Mouse (Mus musculus) left cerebral cortex, adult 8-10 months (tissue): Measurements from ENCODE around the gene Actg1. TPM values are rescaled to one million over a fixed set of nuclear protein-coding genes. Genes with fewer than 3 reads are reported as not detected.

ENCODE experiments used
- DNase-seq, 2 experiments: peaks; one replicate each; pipeline ENCODE4 v3.0.0; 2022; ENCODE audit warnings: low spot score in 2 of 2
- total RNA-seq, 4 experiments: library from RNA; stranded (reverse); gene quantifications; 2 replicates each; pipeline ENCODE4 v1.2.4; 2022

Gene Actg1
- total RNA-seq, 4 experiments from 2014 or later, result 1,267 to 1,347 (median 1,329) TPM

DNA sequence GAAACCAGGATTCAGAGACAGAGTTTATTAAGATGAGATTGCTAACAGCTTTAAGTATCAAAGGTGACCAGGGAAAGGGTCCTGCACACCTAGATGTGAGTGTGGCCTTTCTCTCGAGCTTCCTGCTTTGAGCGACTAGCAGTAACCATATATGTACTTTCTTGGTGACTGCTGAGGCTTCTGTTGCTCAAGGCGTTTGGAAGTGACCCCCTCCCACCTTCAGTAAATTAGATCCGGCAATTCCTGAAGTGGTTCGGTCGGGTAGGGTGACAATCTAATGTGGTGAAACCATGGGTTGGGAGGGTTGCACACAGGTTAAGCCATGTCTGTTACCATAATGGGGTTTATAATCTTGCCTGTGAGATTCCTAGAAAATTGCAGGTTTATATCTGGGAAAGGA is 36.3 kb downstream of the Actg1 start:
- DNase-seq, result peak in 1 of 2 experiments; percentile 4

DNA sequence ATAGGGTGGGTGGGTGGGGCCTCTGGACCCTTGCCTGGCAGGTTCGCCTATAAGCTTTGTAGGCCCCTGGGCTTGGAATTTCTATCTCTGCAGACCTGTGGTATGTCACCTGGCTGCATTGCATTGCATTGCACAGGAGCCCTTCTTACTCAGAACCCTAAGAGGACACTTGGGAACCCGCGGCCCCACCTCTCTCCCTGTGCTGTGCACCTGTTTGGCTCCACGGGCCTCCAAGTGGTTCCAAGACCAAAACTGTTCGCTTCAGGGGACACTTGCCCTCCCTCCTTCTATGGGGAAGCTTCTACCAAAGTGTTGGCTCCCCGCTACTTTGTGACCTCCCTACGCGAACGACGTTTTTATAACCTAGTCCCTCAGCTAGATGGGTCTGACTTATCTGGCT is 36.8 kb downstream of the Actg1 start:
- peak in 1 of 2 experiments; percentile 15 for DNase-seq

DNA sequence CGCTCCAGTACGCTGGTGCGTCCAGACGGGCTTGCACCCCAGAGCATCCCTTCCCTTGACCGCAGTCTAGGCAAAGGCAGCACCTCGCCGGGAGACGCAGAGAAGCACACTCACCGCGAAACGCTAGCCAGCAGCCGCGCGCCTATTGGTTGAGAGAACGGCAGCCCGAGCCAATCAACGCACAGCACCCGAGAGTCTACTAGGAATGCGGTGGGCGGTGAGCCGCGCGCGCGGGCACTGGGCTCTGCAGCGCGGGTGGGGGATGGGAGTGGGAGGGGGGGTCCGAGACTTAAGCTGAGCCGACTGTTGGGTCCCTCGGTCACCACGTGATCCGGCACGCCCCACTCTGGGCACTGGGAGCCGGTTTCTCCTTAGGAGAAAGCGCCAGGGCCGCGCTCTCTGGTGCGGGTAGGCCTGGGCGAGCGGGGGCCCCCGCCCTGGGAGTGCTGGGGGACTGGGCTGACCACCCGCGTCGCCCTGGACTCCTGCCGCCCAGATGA is 37.5 kb downstream of the Actg1 start:
- DNase-seq, result peak; percentile 76 to 93

DNA sequence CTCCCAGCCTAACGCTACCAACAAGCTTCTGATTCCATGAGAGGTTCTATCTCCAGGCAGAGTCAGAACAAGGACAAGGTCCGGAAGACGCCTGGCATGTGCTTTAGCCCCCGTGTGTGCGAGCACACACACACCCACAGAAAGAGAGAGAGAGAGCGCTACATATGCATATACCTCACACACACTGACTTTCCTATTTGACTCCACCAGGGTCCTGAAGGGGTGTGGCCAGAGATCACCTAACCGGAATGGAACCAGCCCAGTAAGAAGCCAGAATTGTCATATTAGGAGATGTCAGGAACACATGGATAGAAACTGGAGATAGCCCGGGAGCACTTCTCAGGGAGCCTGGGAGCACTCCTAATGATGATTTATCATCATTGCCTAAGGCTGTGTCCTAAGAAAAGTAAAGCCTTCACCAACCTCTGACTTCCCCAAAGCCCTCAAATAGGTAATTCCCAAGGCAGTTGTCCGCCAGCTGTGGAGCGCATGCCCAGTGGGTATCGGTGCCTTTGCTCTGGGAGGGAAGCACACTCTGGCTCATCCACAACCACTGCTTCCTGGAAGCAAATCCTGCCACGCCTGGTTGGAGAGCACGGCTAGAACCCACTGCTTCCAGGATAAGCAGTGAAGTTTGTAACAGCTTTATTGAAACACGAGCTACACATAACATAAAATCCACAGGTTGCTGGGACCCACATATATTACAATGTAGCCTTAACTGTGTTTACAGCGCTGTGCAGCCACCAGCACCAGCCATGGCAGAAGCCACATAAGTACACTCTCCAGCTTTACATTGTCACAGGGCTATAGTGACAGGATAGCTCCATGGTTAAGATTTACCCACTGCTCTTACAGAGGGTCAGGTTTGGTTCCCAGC is 39.7 kb downstream of the Actg1 start:
- peak in 1 of 2 experiments; percentile 3 for DNase-seq

DNA sequence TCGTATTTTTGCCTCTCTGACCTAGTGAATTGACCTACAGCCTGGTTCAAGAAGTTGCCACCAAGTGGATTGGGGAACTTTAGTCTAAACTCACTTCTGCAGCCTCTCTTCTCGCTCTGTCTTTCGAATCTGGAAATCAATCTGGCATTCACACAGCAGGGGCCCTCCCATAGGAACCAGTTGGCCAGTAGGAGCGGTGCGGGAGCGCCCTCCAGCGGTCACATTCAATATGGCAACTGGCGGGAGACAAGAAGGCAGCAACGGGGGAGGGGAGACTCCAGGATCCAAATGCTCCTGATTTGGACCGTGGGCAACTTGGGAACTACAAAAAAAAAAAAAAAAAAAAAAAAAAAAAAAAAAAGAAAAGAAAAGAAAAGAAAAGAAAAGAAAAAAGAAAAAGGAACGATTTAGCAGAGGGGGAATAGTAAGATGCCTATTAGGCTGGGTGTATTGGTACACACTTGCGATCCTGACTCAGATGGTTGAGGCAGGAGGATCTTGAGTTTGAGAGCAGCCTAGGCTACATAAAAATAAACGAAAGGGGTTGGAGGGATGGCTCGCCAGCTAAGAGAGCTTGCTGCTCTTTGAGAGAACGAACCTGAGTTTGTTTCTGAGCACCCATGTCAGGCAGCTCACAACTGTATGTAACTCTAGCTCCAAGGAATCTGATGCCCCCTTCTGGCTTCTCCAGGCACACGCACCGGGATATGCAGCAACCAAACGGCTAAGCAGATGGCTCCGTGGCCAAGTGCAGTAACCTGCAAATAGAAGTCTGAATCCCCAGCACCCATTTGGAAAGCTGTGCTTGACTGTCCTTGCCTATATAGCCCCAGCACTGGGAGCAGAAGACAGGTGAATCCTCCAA is 40.5 kb downstream of the Actg1 start:
- DNase-seq, result peak; percentile 85 to 99

DNA sequence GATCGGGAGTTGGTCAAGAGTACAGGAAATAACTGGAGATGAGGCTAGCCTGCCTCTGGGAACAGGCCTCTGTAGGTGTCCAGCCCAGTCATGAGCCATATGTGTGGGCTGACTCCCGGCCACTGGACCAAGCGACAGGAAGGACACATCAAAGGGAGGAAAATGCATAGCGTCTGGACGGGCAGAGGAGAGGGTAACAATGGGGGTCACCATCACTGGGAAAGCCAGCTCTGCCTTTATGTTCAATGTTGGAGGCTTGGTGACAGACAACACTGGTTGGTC is 41.3 kb downstream of the Actg1 start:
- no peak for DNase-seq

DNA sequence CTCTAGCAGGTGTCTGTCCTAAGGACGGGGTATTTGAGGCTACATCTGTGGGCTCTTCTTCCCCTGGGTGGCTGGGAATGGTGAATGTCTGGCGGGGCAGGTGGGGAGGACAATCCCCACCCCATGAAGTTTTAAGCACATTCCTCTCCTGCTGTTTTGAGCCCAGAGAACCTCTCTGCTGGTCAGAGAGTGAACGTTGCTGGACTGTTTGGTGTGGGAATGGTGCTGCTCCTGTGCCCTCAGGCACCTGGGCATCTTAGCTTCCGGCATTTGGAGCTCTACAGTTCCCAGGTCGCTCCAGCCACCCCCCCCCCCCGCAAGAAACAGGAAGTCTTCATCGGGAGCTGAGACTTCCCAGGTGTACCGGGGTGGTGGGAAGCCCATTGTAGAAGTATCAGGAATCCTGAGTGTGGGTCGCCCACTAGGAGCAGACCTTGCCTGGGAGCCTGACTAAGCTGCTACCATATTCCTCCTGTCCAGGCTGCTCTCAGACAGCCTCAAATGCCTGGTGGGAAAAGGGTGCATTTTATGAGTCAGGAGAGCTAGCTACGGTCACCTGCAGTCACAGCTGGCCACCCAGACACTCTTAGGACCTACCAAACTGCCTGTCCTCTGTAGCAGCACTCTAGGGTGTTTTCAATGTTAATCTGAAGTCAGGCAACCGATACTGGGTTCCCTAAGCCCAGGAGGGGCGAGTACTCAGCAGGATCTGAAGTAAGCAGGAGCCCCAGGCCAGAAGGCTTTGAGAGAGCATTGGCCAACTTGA is 41.8 kb downstream of the Actg1 start:
- DNase-seq, result no peak

DNA sequence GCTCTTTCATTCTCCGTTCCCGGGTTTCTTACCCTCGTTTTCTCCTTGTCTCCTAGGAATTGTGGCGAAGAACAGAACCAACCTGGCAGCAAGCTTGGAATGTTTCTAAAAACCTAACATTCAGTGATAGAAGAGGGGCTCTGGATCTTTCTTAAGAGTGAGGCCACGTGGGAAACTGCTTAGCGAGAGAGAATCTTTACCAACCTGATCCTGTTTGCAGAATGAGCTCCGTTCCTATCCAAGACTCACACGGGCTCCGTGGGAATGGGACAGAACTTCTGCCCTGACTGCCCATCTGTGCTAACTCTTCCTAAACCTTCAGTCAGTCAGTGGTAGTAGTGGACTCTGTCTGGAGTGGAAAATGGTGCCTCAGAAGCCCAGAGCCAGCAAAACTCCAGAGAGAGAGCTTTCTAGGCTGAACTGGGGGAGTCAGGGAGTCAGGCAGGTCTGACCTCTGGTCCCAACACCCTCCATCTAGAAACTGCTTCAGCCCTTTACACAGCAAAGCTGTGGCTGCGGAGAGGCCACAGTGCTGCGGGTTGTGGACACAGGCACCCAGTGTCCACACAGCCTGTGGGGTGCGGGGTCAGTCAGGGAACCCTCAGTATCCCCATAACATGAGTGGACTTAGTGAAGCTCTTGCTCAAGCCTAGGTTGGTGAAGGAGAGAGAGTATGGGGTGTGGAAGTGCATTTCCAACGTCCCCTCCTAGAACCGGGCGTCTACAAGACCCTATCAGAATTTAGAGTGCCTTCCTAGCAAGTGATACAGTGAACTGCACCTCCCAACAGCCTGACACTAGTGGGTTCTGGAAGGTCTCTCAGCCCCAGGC is 42.6 kb downstream of the Actg1 start:
- DNase-seq, result no peak

DNA sequence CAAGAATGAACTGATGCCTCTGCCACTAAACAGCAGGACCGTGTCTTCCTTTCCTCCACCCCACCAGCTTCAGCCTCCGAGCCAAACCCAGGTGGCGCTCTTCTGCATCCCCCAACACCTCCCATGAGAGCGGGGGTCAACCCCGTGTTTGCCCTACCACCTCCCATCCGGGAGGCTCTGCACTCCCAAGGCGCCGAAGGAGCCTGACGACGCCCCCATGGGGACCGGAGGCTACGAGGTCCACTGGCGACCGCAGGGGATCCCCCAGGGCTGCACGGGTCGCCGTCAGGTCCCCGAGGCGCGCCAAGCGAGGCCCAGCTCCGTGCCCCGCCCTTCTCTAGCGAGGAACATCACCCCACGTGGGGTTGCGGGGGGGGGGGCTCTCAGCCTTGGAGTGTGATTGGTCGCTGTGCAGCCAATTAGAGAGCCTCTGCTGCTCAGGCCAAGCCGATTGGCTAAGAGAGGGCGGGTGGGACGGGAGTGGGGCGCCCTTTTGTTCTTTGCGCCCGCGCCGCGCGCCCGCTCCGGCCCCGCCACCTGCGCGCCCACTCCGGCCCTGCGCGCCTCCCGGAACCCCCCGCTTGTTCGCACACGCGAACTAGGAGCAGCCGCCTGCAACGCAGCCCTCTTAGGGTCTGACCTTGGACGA is 43.3 kb downstream of the Actg1 start:
- DNase-seq, result peak; percentile 71 to 80

DNA sequence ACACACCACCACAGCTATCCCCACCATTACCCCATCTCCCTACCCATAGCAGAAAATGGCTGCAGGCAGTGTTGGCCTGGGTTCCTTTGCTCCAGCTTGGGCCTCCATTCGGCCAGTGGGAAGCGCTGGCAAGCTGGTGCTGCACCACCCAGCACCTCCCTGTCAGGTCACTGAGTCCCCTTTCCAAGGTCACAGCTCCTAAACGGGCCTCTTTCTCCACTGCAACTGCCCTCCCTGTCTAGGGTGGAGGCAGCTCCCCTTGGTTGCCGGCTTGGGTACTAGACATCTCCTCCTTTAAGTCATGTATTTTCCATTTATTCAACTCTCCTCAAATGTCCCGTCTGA is 44.0 kb downstream of the Actg1 start:
- no peak for DNase-seq

DNA sequence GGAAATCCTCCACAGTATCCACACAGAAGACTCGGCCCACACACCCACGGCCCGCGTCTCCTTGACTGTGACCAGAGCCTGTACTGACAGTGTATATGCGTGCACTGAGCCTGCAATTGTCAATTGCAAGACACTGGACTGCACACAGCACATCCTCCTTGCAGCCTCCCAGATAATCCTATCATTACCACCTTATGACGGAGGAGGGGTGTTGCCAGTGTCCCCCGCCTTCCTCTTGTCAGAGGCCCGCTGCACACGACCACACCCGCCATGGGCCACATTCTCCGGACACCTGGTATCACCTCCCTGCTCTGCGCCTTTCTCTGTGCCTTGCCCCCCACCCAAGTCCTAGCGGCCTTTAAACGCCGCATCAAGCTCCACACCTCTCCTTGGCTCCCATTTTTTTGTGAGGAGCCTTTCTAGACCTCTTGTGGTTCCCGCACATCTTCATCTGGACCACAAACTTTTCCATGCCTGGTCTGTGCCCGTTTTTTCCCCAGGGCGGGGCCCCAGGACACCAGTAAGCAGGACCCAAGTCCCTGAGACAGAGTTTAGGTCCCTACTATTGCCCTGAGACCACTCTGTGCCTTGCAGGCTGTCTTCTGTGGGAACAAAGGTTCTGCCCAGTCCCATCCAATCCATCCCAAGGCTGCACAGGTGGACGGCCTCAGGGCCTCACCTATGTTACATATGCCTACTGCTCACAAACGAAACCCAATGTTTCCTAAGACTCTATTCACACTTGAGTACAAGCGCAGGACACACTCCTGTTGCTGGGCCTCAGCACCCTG is 44.6 kb downstream of the Actg1 start:
- DNase-seq, result no peak

DNA sequence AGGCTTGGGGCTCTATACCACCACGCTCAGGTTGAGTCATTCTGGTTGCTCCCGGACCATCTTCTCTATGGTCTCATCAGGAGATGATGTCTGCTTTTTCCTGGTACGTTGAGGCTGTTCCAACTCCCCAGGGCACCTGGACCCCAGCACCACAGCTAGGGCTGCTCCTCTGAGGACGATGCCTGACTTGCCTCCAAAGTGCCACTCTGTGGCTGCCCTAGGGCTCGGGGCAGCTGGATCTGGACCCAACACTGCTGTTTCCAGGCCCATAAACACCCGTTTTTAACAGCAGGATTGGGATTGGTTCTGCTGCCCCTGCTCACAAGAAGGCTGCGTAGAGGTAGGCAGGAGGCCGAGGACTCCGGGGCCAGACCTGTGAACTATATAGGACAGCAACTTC is 45.2 kb downstream of the Actg1 start:
- no peak for DNase-seq

DNA sequence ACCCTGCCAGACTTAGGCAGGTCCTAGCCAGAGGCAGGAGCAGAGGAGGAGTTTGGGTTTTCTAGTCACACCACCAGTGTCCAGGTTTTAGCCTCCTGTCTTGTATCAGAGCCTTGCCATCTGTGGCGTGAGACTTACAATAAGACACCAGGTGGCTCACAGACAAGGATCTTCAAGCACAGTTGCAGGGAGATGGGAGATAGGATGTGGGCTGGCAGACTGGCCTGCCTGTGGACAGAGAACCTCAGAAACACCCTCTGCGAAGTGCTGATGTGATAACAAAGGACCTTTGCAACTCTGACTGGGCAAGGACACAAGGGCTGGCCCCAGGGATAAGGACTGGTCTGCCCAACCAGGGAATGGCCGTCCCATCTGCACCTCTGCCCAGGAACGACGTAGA is 48.9 kb downstream of the Actg1 start:
- no peak for DNase-seq

DNA sequence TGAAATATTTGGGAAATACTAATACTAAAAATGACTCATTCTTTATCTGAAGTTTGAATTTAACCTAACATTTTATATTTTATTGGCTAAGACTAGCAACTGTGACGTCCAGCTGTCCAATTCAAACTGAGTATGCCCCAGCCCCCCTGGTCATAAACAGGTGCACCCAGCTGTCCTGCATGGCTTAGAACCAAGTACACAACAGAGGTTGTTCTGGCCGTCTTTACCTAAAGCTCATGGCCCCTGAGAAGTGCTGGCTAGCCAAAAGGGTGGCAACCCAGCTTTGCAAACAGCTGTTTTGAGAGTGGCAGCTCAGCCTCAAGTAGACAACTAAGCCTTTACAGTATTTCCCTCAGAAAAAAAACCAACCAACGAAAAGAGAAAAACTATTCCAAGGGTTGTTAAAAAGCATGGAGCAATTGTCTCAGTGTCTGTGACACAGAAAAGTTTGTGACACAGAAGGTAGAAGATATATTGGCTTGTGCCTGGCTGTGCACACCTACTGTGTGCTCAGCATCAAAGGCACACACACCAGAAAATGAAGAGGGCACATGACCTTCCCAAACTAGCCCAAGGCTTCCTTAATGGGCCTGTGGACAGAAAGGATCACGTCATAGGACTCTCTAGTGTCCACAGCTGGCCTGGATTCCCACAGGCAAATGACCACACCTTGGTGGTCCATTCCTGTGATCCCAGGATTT is 49.8 kb downstream of the Actg1 start:
- no peak for DNase-seq

DNA sequence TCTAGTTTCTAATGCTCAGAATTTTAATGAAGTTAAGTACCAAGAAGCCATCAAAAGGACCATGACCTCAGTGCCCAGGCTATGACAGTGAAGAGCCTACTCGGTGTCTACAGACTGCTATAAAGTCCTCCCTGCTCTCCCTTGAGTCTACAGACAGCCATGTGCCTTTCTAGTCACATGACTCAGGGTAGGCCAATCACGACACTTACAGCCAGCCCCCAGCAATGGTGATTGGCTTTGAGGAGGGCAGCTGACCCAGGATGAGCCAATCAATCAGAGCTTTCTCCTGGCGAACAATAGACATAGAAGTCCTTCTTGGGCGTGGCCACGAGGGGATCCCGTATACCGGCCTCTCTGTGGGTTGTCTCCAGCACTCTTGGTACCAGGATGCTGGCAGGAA is 50.6 kb downstream of the Actg1 start:
- DNase-seq, result no peak

DNA sequence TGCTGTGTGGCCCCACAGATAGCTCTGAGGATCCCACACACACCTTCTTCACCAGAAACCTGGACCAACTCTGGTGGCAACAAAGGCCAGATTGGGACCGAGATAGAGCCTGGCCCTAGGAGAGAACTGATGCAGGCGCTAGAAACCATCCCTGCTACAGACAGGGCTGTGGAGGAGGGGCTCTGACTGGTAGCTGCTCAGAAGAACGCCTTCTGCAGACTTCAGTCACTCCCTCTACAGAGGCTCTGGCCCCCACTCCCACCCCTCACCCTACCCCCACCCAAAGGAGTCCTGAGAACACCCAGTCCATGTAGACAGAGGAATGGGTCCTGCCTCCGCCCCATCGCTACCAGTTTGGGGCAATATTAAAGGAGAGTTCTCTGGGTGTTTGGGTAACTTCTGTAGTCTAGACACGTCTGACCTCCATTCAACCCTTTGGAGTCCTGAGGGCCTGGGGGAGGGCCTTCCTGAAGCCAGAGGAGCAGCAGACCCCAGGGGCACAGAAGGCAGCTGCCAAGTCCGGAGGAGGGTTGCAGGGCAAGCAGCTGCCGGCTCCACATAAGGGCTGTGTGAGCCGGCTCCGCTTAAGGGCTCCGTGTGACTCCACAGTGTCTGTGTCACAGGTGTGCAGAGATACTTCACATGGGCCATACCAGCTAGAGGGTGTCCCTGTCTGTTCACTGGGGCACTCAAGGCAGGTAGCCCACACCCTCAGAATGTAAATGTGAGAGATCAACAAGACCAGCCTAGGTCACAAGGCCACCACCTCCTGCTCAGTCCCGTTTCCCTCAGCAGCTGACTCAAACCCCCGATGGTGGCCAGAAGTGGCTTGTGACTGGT is 51.8 kb downstream of the Actg1 start:
- no peak for DNase-seq
